Mouse (Mus musculus) skeletal muscle tissue, adult 2 months (tissue): Measurements from ENCODE around the gene Cdkl1.

ENCODE experiments used
- DNase-seq: peaks from one replicate; pipeline ENCODE4 v3.0.0-alpha.2; 2012; ENCODE audit warnings: low read depth, low spot score

Gene Cdkl1

GRCm38 (mm10) chr12:69751864-69752341 lies 39.2 kb downstream of the Cdkl1 start:
- DNase-seq = no peak

GRCm38 (mm10) chr12:69744138-69744537 lies 46.9 kb downstream of the Cdkl1 start:
- no peak for DNase-seq

- DNase-seq = no peak
These were observed 49.1 kb downstream of the Cdkl1 start for GRCm38 (mm10) chr12:69741965-69742364.

- DNase-seq = no peak
These were observed 57.1 kb downstream of the Cdkl1 start for GRCm38 (mm10) chr12:69733923-69734322.

GRCm38 (mm10) chr12:69733518-69733917 lies 57.5 kb downstream of the Cdkl1 start:
- peak; percentile 50 for DNase-seq

GRCm38 (mm10) chr12:69732221-69732620 lies 58.8 kb downstream of the Cdkl1 start:
- DNase-seq = no peak

- no peak for DNase-seq
These were observed 60.8 kb downstream of the Cdkl1 start for GRCm38 (mm10) chr12:69730306-69730705.

GRCm38 (mm10) chr12:69729246-69729645 lies 61.8 kb downstream of the Cdkl1 start:
- DNase-seq = no peak

- peak; percentile 92 for DNase-seq
These were observed 66.2 kb downstream of the Cdkl1 start, which contains the start of the genes L2hgdh and Atp5s for GRCm38 (mm10) chr12:69724711-69725460. Gene L2hgdh, minus strand, starts transcription at chr12:69724873. Gene Atp5s, plus strand, starts transcription at chr12:69724950.

GRCm38 (mm10) chr12:69724018-69724710 lies 66.9 kb downstream of the Cdkl1 start:
- DNase-seq = no peak

GRCm38 (mm10) chr12:69723376-69723775 lies 67.7 kb downstream of the Cdkl1 start:
- no peak for DNase-seq

- no peak for DNase-seq
These were observed 68.2 kb downstream of the Cdkl1 start for GRCm38 (mm10) chr12:69722857-69723256.

GRCm38 (mm10) chr12:69713628-69714027 lies 77.4 kb downstream of the Cdkl1 start:
- no peak for DNase-seq

GRCm38 (mm10) chr12:69704799-69705458 lies 86.1 kb downstream of the Cdkl1 start:
- no peak for DNase-seq

GRCm38 (mm10) chr12:69698352-69698751 lies 92.7 kb downstream of the Cdkl1 start:
- DNase-seq = no peak
